Mouse (Mus musculus) testis, adult 2 months (tissue): ENCODE results near the gene Hmcn1.

Experiments used
- CTCF ChIP-seq: fragments of 200-500 bp; IDR thresholded peaks from 2 replicates; pipeline ENCODE4 v1.5.1; 2012; ENCODE audit warnings: low read depth, mild to moderate bottlenecking, inconsistent platforms, low read length, moderate library complexity; ENCODE audit not compliant: control insufficient read depth, insufficient read depth, insufficient replicate concordance
- POLR2A ChIP-seq: fragments of 200-500 bp; IDR thresholded peaks from 2 replicates; pipeline ENCODE4 v1.6.1; 2012; ENCODE audit warnings: low read depth, mild to moderate bottlenecking, inconsistent platforms, low read length, moderate library complexity; ENCODE audit not compliant: control insufficient read depth

- no peak for TF ChIP-seq POLR2A
- no peak for TF ChIP-seq CTCF
Observed at GRCm38 (mm10) chr1:150872105-150872504, 121.1 kb downstream of the Hmcn1 start.
